Mouse (Mus musculus) testis, adult 2 months (tissue): ENCODE results near the gene Ccsap. TPM values are rescaled to one million over a fixed set of nuclear protein-coding genes. Genes with fewer than 3 reads are reported as not detected.

Experiments
- H3K27ac ChIP-seq: fragments of 200-500 bp; 2 replicates; pipeline ENCODE4 v1.5.1; 2012; ENCODE audit warnings: low read depth, low read length; ENCODE audit not compliant: control insufficient read depth, insufficient read depth
- H3K27me3 ChIP-seq: fragments of 200-500 bp; 2 replicates; pipeline ENCODE4 v1.6.1; 2012; ENCODE audit warnings: mild to moderate bottlenecking, low read length, moderate library complexity; ENCODE audit not compliant: control insufficient read depth, insufficient read depth
- H3K36me3 ChIP-seq: fragments of 200-500 bp; 2 replicates; pipeline ENCODE4 v1.6.1; 2012; ENCODE audit warnings: mild to moderate bottlenecking, low read length; ENCODE audit not compliant: control insufficient read depth, insufficient read depth
- H3K4me1 ChIP-seq: fragments of 200-500 bp; 2 replicates; pipeline ENCODE4 v1.6.1; 2012; ENCODE audit warnings: low read length; ENCODE audit not compliant: control insufficient read depth, insufficient read depth
- H3K4me3 ChIP-seq: fragments of 200-500 bp; 2 replicates; pipeline ENCODE4 v1.5.1; 2012; ENCODE audit warnings: low read depth, mild to moderate bottlenecking, low read length, moderate library complexity, mixed read lengths; ENCODE audit not compliant: control insufficient read depth
- CTCF ChIP-seq: fragments of 200-500 bp; IDR thresholded peaks from 2 replicates; pipeline ENCODE4 v1.5.1; 2012; ENCODE audit warnings: low read depth, mild to moderate bottlenecking, inconsistent platforms, low read length, moderate library complexity; ENCODE audit not compliant: control insufficient read depth, insufficient read depth, insufficient replicate concordance
- POLR2A ChIP-seq: fragments of 200-500 bp; IDR thresholded peaks from 2 replicates; pipeline ENCODE4 v1.6.1; 2012; ENCODE audit warnings: low read depth, mild to moderate bottlenecking, inconsistent platforms, low read length, moderate library complexity; ENCODE audit not compliant: control insufficient read depth
- polyA plus RNA-seq: library from polyadenylated mRNA; depleted of rRNA; stranded (reverse); fragments of >200 nt; gene quantifications from 2 replicates; pipeline ENCODE4 v1.2.3, GENCODE M21; 2012

Ccsap gene
- polyA plus RNA-seq, 1 experiment = 28.2 TPM

GRCm38 (mm10) chr8:123889797-123890196, 29.8 kb upstream of the Ccsap start:
- Histone ChIP-seq H3K4me3 (no peak overlapping the region), H3K27me3 (no peaks in the 10 kb centered on the region), H3K4me1 (peaks cover 6% of the 10 kb centered on the region; the same call in 1 of the 2 replicates), H3K36me3 (no peaks in the 10 kb centered on the region), H3K27ac (no peak overlapping the region)
- no peak for TF ChIP-seq POLR2A
- no peak for TF ChIP-seq CTCF

GRCm38 (mm10) chr8:123887956-123888355, 27.9 kb upstream of the Ccsap start:
- TF ChIP-seq POLR2A = no peak
- no peak for TF ChIP-seq CTCF
- H3K27me3 ChIP-seq = no peaks in the 10 kb centered on the region

DNA sequence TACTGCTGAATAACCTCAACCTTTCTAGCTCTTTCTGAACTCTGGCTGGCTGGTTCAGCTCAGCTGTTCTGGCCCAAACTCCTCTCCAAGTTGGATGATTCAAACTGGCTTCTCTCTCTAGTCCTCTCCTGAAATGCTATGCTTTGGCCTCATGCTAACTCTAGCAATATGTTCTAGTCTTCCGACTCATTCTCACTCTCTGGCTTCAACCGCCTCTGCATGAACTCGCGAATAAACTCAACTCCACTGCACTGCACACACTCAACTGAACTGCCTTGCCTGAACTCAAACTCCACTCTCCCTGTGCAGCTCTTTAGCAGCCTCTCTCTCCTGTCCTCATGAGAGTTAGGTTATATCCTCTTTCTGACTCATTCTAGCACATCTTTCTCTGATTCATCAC, 27.2 kb upstream of the Ccsap start:
- no peak for TF ChIP-seq POLR2A
- no peak for TF ChIP-seq CTCF
- no peaks in the 10 kb centered on the region for H3K27me3 ChIP-seq
- no peak overlapping the region for H3K4me3 ChIP-seq
- H3K36me3 ChIP-seq = no peaks in the 10 kb centered on the region
- no peak overlapping the region for H3K27ac ChIP-seq
- H3K4me1 ChIP-seq = peaks cover 4% of the 10 kb centered on the region

More at GRCm38 (mm10) chr8:123887956-123888355, 27.9 kb upstream of the Ccsap start:
- Histone ChIP-seq H3K4me3 (no peak overlapping the region), H3K4me1 (peaks cover 6% of the 10 kb centered on the region), H3K27ac (no peak overlapping the region), H3K36me3 (no peaks in the 10 kb centered on the region)

DNA sequence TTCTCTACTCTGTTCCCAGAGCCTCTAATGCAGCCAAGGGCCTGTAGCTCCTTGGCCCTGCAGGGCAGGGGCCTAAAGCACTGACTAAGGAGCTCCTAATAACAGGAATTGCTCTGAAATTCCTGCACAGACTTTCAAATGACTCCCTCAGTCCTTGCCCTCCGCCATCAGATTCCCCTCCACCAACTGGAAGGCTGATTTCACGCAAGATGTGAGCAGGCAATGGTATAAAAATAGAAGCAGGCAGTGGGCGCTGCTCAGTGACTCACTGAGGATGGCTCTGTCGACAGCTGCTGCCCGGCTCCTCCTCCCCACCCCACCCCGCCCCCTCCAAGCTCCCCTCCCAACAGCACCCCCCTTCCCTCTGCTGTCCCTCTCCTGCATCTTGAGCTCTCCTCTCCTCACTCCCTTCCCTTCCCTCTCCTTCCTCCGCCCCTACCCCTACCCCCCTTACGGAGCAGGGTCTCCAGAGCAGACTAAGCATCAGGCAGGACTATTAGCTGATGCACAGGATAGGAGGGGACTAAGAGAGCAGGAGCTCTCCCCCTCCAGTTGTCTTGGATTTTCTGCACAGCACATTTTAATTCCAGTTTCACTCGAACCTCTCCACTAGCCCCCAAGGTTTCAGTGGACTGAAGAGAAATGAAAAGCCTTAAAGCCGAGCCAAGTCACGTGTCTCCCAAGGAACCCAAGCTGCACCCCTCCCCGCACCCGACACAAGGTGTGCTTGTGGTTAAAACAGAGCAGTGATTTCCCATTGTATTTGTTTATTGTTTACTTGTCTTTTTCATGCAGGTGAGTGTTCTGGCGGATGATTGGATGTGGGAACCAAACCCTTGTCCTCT, 24.9 kb upstream of the Ccsap start:
- H3K4me1 ChIP-seq = no peaks in the 10 kb centered on the region; the same call in 1 of the 2 replicates
- no peak for TF ChIP-seq POLR2A
- no peak for TF ChIP-seq CTCF
- no peak overlapping the region for H3K27ac ChIP-seq
- no peak overlapping the region for H3K4me3 ChIP-seq
- H3K27me3 ChIP-seq = no peaks in the 10 kb centered on the region
- H3K36me3 ChIP-seq = no peaks in the 10 kb centered on the region

DNA sequence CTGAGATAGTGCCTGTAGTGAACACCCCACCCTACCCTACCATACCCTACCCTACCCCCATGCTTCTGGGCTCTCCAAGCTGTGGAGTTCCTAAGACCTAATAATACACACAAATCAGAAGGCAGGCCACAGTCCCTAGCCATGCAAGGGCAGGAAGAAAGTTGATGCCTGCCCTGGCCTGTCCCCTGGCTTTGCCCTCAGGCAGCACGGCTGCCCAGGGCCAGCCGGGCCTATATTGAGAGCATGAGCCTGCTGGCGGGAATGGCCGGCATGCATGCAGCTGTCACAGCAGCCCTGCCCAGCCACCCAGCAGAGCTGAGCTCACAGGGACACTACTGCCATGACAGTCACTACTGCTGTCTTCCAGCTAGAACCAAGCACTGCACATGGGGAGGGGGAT, 23.1 kb upstream of the Ccsap start:
- Histone ChIP-seq H3K4me3 (no peak overlapping the region), H3K27me3 (no peaks in the 10 kb centered on the region), H3K36me3 (no peaks in the 10 kb centered on the region), H3K4me1 (no peaks in the 10 kb centered on the region; the same call in 1 of the 2 replicates), H3K27ac (no peak overlapping the region)
- no peak for TF ChIP-seq POLR2A
- TF ChIP-seq CTCF = no peak

GRCm38 (mm10) chr8:123882412-123882811, 22.4 kb upstream of the Ccsap start:
- Histone ChIP-seq H3K27me3 (no peaks in the 10 kb centered on the region), H3K4me1 (no peaks in the 10 kb centered on the region; the same call in 1 of the 2 replicates), H3K27ac (no peak overlapping the region), H3K36me3 (no peaks in the 10 kb centered on the region), H3K4me3 (no peak overlapping the region)
- TF ChIP-seq POLR2A = no peak
- TF ChIP-seq CTCF = no peak

DNA sequence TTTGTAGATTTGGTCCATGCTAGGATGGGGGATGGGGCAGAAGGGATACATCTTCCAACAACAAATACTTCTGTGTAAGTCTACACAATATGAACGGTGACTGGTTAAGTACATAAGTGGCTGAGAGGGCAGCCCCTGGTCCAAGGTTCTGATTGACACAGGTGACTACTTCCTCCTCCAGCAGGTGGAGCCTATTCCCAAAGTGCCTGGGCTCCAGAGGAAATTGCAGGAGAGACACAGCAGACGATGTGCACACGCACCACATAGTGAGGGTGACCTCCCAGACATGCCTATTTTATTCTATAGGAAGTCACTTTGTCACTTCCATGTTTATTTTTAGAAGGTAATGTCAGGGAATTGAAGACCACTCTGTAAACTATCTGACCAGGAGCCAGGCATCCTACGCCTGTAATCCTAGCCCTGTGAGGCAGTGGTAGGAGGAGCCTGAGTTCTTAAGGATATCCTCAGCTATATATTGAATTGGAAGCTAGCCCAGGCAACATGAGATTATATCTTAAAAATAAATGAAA, 20.9 kb upstream of the Ccsap start:
- Histone ChIP-seq H3K4me1 (no peaks in the 10 kb centered on the region; the same call in 1 of the 2 replicates), H3K27me3 (no peaks in the 10 kb centered on the region), H3K36me3 (no peaks in the 10 kb centered on the region), H3K4me3 (no peak overlapping the region), H3K27ac (no peak overlapping the region)
- no peak for TF ChIP-seq CTCF
- no peak for TF ChIP-seq POLR2A
